Mouse (Mus musculus) gonadal fat pad, adult 2 months (tissue): Measurements from ENCODE around the gene Gm4353. TPM values are rescaled to one million over a fixed set of nuclear protein-coding genes. Genes with fewer than 3 reads are reported as not detected.

Experiments used
- DNase-seq: peaks from one replicate; pipeline ENCODE4 v3.0.0-alpha.2; 2012; ENCODE audit warnings: low read depth
- polyA plus RNA-seq: library from polyadenylated mRNA; depleted of rRNA; stranded (reverse); fragments of >200 nt; gene quantifications from 2 replicates; pipeline ENCODE4 v1.2.3, GENCODE M21; 2012; rRNA removed

Gm4353 gene
- polyA plus RNA-seq, 1 experiment = 1.4 TPM

DNA sequence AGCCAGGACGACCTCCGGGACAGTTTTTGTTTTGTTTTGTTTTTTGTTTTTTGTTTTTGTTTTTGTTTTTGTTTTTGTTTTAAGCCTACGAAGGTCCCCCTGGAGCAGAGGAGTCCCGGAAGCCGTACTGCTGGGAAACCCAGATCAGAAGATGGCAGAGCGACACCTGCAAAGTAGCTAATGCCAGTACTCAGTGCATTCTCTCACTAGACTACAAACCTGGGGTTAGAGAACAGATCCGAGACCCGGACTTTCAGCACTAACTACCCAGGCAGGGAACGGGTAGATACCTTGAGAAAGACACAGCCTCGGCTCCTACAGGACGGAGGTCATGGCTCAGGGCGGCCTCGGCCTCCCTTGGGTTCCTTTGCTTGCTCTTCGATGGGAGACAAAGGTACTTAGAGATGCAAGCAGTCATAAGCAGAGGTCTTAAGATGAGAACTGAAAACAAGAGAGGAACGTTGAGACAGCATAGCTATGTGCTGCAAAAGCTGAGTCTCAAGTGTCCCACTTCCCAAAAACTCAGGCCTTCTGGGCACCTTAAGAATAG lies 43.9 kb downstream of the Gm4353 start:
- DNase-seq = no peak

GRCm38 (mm10) chr7:116039538-116040466 lies 44.6 kb downstream of the Gm4353 start:
- DNase-seq = no peak

DNA sequence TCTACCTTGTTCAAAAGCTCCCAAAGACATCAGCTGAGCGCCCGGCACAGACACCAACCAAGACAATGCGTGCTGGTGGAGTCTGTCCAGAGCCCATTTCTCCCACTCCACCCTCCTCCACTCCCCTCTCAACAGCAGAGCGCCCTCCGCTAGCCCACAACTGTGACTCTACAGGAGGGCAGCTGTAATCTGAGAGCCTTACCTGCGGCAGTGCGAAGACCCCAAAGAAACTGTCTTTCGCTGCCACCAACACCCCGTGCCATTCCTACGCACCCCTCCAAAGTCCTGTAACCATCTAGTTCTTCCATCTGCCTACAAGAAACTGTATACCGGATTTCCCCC lies 45.3 kb downstream of the Gm4353 start, which contains the start of gene 1110004F10Rik:
Gene 1110004F10Rik, plus strand, starts transcription at position 202 of the 342 bp plus-strand sequence.
- no peak for DNase-seq

DNA sequence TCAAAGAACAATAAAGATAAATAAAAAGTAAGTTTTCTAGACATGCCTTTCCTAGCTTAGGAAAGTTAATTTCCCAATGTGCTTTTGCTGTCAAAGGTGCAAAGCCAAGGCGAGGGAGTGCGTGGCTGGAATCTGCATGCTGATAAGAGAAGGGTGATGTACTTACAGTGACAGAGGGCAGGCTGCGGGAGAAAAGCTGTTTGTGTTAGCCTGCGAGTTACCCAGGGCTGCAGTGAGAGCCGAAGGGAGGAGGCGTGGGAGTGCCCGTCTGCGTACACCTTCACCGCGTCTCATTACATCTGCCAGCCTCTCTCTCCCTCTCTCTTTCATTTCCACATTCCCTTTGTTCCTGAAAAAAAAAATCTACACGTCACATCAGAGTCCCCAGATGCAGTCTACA lies 45.9 kb downstream of the Gm4353 start, which contains the start of gene Sox6:
Gene Sox6, minus strand, starts transcription at position 286 of the 400 bp plus-strand sequence.
- no peak for DNase-seq

GRCm38 (mm10) chr7:116038024-116038423 lies 46.4 kb downstream of the Gm4353 start:
- DNase-seq = no peak

DNA sequence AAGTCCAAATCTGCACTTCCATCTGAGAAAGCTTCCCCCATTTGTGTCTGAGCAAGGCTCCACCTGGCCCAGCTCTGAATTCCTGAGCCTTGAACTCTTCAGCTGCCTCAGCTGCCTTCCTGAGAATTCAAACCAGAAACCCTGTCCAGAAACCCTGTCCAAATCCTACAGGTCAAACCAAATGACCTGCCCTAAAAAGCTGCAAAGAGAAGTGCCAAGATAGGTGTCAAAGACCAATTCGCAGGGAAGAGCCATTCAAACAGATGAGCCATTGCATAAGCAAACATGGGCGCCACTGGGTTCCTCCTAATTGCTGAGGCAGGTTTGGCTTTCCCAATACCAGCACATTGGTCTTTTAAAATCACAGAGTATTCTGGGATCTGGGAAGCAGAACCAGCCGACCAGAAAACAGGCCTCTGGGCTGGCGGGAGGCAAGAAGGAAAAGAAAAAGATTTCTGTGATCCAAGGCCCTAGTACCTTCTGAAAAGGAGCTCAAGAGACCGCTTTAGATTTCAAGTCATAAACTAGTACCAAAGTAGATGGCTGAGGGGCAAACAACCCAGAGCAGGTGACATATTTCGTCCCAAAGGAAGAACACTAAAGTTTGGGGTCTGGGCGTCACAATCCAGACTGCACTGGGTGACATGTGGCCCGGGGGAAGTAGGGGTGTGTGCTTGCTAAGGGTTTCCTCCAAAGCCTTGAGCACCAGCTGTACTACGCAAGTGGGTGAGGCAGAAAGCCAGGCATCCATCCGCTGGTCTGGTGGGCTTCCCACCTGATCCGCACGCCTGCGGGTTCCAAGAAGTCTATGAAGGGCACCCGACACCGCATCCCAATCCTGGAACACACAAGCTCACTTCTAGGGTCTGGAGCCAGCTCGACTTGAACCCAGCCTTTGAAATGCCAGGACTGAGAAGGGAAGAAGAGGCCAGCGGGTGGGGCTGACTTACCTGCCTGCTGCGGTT lies 47.6 kb downstream of the Gm4353 start:
- no peak for DNase-seq

DNA sequence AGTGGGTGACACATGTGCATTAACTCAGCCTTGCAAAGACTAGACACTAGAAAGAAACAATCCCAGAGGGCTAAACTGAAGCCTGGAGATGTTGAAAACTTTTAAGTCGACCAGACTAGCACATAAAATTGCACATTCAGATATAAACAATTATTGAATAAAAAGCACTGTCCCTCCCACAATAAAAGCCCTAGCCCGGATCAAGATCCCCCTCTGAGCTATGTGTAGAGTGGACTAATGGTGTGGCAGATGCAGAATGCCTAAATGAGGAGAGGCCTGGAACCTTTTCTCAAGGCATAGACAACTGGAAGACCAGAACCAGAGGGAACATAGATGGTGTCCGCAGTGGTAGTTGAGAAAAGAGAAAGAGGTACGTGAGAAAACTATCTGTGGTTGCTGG lies 48.9 kb downstream of the Gm4353 start:
- DNase-seq = no peak

DNA sequence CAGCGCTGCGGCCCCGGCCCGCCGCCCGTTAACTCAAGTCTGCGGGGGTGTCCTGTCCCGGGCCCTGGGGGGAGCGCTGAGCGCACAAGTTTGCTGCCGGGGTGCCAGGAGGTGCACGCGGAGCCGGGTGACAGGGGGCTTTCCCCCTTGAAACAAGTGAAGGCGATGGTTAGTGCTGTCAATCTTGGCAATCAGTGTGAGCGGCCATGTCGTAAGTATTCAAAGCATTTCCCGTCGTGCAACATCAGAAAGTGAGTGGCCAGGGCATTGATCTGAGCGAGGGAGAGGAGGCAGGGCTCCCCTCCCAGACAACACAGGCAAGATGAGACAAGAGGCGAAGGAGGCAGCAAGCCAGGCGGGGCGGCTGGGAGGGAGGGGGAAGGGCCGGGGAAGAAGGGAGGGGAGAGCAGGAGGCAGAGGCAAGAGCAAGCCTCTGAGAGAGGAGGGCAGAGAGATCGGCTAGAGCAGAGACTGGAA lies 50.1 kb downstream of the Gm4353 start:
- no peak for DNase-seq

- no peak for DNase-seq
These were observed 50.8 kb downstream of the Gm4353 start for GRCm38 (mm10) chr7:116033371-116034241.

Other genes starting within 250 kb of the Gm4353 start
- 10.4 and 11.6 TPM in 2 replicates for gene Sox6, start 45.8 kb downstream of the Gm4353 start, polyA plus RNA-seq
- 51.5 and 67.2 TPM in 2 replicates for gene 1110004F10Rik, start 45.2 kb downstream of the Gm4353 start, polyA plus RNA-seq
- gene Plekha7, start 223.7 kb upstream of the Gm4353 start, polyA plus RNA-seq = 11.2 and 11.3 TPM in 2 replicates
- 83.9 and 99.3 TPM in 2 replicates for gene Rps13, start 249.6 kb upstream of the Gm4353 start, polyA plus RNA-seq